Mouse (Mus musculus) thymus, postnatal 25 days (tissue): Measurements from ENCODE around the gene Ebf1.
A peak's percentile ranks its signal among the peaks of the same experiment; 100 is the strongest.

Source experiments
- DNase-seq: peaks from one replicate; pipeline ENCODE4 v3.0.0; 2022

Gene Ebf1

GRCm38 (mm10) chr11:44911765-44912164, 294.6 kb downstream of the Ebf1 start:
- no peak for DNase-seq

DNA sequence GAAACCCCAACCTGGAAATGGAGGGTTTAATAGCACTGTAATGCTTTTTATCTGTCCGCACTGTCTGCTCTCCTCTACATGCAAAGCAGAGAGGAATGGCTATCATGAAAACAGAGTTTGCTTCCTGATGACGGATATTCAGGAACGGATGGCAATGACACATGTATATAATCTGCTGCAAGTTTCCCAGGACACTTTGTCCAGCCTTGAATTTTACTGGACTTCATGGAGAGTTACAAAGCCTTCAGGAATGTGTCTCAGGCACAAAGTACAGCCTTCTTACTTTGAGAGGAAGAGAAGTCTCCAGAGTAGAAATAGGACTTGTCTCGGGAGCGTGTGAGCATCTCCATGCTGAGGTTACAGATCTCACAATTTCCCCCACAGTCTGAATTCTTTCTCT, 296.7 kb downstream of the Ebf1 start:
- no peak for DNase-seq

- DNase-seq: no peak
Observed at GRCm38 (mm10) chr11:44917059-44917458, 299.9 kb downstream of the Ebf1 start.

GRCm38 (mm10) chr11:44923138-44923537, 306.0 kb downstream of the Ebf1 start:
- no peak for DNase-seq

DNA sequence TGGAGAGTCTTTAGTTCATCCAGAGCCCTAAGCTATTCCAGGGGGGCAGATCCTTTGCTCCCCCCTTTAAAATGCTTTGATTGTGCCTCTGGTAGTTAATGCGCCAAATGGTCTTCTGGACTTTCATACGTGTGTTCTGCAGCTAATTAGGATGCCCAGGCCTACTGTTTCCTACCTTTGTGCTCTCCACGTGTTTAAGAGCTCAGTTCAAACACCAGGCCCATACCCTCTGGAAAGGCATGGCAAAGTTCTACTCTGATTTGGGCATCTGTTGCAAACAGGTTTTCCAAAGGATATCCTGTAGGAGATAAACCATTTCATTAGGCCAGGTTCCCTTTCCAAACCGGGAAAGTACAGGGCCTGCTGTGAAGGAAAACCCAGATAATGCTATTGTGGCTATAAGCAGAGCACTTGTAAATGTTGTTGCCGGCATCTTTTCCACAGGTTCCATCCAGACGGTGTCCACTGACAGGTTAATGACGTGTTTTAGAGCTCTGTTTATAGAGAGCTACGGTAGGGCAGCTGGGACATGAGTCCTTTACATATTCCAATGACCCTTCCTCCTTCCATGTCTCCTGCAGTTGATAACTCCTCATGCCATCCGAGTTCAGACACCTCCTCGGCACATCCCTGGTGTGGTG, 306.9 kb downstream of the Ebf1 start:
- no peak for DNase-seq

DNA sequence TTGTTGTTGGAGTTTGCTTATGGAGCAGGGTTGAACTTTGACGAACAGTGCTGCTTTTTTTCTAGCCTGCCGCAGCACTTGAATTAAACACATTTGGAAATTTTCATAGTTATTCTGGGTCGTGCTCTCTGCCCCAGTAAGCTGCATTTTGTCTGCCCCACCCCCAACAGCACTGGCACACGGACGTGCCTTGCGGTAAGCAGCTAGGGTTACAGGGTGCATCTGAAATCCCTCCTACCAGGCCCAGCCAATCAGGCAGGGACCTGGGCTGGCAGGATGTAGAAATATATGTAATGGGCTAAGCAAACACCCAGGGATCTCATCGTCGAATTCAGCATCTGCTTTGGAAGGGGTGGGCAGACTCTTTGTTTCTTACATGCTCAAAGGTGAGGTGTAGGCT, 307.8 kb downstream of the Ebf1 start:
- peak; percentile 64 for DNase-seq

DNA sequence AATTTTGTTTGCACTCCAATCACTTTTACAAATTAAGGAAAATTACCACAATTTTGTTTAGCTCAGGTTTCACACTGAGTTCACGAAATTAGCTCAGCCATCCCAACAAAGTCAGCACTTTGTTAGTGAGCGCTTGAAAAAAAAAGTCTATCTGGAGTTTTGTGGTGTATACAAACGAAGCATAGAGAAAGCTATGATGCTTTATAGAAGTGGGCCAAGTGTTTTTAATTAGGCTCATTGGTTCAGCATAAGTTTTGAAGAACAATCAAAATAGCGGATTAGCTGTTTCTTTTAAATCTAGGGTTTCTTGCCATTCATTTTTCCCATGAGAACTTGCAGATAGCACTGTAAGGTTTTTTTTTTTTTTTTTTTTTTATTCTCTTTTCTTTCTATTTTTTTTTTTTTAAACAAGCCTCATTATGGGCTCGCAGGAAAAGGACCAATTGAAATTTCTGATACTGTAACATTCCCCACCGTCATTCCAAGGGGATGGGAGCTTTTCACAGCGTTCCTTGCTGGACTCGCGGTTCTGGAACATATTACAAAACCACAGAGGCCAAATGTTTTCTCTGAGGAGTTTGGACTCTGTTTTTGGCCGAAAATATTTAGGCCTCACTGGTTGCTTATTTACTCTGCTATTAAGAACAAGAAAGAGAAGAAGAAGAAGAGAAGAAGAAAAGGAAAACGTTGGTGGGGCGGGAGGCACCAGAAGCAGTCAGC, 308.8 kb downstream of the Ebf1 start:
- DNase-seq: no peak

- no peak for DNase-seq
Observed at GRCm38 (mm10) chr11:44928403-44928802, 311.3 kb downstream of the Ebf1 start.

GRCm38 (mm10) chr11:44932942-44933483, 315.9 kb downstream of the Ebf1 start:
- DNase-seq: no peak

DNA sequence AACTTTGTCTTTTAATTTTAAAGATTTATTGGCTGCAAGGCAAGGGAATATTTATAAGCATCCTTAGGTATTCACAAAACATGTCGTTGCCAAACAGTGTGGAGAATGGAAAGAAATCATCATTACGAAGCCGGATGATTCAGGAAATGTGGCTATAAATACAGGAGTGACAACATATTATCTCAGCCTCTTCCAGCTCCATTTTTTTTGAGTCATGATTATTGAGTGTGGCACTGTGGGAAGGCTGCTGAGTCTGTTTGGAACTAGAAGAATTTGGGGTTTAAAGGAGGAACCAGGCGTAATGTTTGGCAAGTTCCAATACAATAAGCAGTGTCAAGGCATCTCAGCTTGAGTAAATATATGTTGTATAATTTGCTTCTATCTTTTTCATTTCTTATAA, 326.7 kb downstream of the Ebf1 start:
- DNase-seq: no peak

GRCm38 (mm10) chr11:44944401-44944800, 327.3 kb downstream of the Ebf1 start:
- DNase-seq: no peak

DNA sequence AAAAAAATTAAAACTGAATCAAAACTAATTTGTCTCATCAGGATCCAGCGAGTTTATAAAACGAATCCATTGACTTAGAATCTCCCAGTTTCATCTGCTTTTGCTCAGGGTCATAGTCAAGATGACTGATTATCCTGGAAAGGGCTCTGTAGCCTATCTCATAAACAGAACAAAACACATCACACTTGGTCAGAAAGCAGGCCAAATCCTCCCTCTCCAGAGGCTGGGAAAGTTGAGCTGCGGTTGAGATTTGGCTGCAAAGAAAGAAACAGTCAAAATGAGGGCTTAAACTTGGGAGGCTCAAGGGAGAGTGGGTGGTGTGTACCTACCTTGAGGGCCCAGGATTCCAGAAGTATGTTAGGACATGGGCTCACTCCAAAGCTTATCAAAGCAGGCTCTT, 329.5 kb downstream of the Ebf1 start:
- no peak for DNase-seq

DNA sequence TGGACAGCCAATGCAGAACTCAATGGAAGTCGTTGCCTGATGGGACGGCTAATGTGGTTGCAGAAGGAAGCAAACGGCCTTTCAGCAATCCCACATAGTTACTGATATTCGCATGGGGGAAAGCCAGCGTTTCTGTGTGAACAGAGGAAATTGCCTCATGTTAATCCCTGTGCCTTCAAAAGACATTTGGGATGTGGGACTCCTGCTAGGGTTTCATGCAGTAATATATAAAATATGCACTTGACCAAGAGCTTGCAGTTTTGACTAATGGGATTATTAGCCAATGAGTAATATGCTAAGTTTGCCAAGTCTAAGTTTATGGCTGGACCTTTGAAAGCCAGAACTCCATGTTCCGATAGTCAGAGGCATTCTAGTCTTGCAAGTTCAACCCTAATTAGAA, 331.4 kb downstream of the Ebf1 start:
- no peak for DNase-seq

- DNase-seq: no peak
Observed at GRCm38 (mm10) chr11:44949140-44949539, 332.0 kb downstream of the Ebf1 start.

DNA sequence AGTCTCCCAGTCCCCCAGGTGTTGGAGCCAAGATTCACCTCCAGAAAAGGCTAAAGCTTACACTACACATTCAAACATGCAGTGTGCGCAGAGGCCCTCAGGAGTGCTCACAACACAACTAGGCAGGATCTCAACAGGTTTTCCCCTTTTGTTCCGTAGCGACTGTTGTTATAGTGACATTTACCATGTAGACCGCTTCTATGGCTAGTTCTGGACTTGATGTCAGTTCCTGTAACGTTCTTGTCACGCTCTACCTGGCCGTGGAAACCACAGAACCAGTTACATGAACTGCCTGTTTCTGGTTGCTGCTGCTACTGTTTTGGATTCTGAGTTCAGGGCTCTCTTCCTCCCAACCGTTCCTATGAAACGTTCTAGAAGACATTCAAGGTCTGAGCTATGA, 333.2 kb downstream of the Ebf1 start:
- DNase-seq: no peak

DNA sequence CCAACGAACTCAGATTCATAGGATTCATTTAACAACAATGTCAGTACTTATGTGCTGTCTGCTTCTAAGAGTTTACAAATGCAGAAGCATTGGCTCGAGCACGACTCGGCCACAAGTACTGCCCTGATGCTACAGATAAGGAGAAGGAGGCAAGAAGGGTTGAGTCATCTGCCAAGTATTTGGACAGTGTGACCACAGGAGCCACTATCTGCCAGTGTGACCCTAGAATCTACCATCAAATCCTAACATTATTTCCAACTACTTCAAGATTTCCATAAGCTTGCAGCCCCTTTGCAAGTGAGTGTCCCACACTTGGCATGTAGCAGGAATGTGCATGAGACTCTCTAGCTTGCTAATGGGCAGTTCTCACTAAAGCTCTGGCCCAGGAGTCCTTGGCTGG, 334.4 kb downstream of the Ebf1 start:
- DNase-seq: no peak

DNA sequence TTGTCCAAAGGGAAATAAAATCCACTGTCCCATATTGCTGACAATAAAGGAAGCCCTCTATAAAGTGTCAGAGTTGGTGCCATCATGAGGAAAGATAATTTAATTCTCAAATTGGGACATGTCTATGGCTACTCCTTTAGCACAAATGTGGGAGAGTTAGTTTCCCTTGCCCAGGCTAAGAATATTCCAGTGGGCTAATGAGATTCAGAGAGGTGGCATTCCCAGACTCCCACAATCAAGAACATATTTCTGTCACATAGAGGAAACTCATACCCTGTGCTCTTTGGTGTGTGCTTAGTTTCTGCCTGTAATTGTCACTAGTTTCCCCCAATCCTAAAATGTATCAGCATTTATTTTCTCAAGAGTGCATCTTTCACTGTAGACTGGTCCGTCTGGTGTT, 336.2 kb downstream of the Ebf1 start:
- DNase-seq: no peak

DNA sequence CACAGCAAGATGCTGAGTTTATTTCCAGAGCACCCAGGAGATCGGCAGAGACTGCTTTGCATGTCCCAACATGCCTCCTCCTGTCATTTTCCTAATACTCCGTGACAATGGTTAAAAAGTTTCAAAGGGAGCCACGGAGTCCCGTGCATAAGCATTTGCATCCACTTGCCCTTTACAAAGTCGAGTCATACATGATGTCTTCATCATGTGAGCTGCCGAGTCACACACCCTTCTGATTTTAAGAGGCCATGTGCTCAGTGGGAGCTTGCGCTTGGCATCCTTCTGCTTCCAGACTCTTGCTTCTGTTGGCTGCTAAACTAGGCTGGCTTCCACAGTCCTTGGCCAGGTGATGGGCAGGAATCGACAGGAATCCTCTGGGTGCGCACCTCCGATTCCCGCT, 336.7 kb downstream of the Ebf1 start:
- DNase-seq: no peak

- DNase-seq: no peak
Observed at GRCm38 (mm10) chr11:44954362-44954761, 337.2 kb downstream of the Ebf1 start.

DNA sequence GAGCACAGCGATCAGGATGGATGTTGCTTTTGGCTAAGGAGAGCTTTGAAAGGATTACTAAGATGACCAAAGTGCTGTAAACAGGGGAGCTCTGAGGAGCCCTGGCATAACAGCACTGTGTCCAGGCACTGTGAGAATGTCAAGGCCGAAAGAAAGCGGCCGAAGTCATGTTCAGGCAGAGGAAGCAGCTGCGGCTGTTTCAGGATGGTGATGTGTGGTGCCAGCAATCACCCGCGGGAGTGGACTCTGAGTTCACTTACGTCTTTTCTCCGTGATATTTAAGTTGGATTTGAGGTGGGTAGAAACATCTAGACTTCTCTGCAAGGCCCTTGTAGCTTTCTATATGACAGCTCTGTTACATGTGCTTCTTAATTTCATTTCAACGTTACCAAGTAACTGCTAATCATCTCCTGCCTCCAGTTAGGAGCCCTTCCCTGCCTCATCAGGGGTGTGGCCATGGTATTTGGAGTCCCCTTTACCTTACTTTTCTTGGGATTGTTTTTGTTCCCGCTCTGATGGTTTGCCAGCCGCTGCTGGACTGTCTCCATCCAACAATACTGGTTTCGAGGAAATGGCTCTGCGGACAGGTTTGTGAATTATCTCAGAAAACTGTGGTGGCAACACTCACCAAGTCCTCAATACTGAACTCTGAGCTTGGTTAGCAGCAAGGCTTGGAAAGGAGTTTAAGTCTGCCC, 345.8 kb downstream of the Ebf1 start:
- no peak for DNase-seq

GRCm38 (mm10) chr11:44969011-44969410, 351.9 kb downstream of the Ebf1 start:
- DNase-seq: no peak

DNA sequence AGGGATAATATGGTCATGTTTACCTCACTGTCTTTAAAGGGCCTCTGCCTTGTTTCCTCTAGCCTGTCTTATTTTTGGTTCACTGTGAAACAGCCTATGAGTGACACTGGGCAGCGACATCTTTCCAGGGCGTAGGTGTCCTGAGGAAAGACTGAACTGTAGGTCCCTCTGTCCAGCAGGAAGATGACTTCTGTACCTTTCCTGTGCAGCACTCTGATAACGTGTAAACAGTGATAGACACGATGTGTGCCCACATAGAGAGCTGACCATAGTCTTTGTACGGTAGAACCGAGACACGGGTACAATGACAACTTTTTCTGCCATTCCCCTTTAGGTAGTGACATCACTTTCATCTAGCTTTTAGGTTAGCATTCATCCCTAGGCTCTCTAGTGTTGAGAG, 357.2 kb downstream of the Ebf1 start:
- DNase-seq: no peak

- no peak for DNase-seq
Observed at GRCm38 (mm10) chr11:44975151-44975550, 358.0 kb downstream of the Ebf1 start.

DNA sequence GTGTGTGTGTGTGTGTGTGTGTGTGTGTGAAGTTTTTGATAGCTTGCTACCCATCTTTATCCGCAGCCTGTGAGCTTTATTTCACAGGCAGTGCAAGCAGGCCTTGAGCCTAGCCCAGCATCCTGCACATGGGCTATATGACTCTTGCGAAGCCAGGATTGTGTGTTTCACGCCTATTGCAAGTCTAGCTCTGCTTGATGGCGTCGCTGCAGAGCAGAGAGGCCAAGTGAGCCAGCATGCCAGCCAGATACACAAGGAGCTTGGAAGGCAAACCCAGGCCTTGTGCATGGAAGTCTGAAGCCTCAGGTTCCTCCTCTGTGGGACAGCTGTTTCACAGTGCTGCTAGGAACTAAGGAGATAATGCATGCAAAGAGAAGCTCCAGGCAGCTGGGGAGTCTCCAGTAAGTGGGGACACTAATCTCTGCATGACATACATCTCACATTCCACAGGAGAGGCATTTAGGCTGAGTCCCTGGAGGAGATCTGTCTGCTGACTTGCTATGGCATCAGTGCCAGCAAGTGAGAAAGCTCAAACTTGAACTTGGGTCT, 359.2 kb downstream of the Ebf1 start:
- no peak for DNase-seq
